Mouse (Mus musculus): Measurements from ENCODE around the gene Rabep2. TPM values are rescaled to one million over a fixed set of nuclear protein-coding genes. Genes with fewer than 3 reads are reported as not detected.

Gene Rabep2
- polyA plus RNA-seq, 1 experiment from 2014 or later, result 31.1 TPM

DNA sequence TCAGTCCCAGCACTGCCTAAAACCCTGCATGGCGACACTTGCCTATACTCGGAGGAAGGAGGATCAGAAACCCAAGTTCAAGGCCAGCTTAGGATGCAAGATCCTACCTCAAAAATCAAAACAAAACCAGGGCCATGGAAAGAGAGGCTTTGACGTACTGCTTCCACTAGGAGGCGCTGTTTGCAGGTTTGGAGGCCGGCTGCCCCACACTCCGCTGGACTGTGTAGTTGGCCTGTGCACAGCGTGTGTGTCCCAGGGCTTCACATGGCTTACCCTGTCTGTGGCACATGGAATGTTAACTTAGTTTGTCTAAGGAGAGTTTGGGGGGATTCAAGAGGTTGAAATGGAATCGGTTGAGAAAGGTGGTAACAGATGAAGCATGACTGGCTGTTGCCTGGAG is 8.3 kb downstream of the Rabep2 start:
- H3K4me1 ChIP-seq, result no peaks in the 10 kb centered on the region
- H3K4me2 ChIP-seq (replicated peaks), result no peak overlapping the region
- no peak overlapping the region for H3K9ac ChIP-seq
- no peaks in the 10 kb centered on the region for H3K9me3 ChIP-seq (replicated peaks)
- H3K27ac ChIP-seq, result no peak overlapping the region
- ATAC-seq (ENCODE audit: low FRiP score), result no peak
- peaks cover 10% of the 10 kb centered on the region for H3K36me3 ChIP-seq
- 20% methylated on average over 8 of the region's 8 CpGs for WGBS
- no peak overlapping the region for H3K4me3 ChIP-seq
- H3K27me3 ChIP-seq, result no peaks in the 10 kb centered on the region

GRCm38 (mm10) chr7:126440134-126440533 is 11.6 kb downstream of the Rabep2 start:
- Histone ChIP-seq H3K9ac (no peak overlapping the region), H3K4me2 (replicated peaks) (no peak overlapping the region), H3K9me3 (replicated peaks) (no peaks in the 10 kb centered on the region), H3K27me3 (no peaks in the 10 kb centered on the region), H3K4me1 (no peaks in the 10 kb centered on the region), H3K36me3 (peaks cover 22% of the 10 kb centered on the region), H3K27ac (no peak overlapping the region), H3K4me3 (no peak overlapping the region)
- no peak for ATAC-seq (ENCODE audit: low FRiP score)
- WGBS, result 86% methylated on average over 9 of the region's 9 CpGs

DNA sequence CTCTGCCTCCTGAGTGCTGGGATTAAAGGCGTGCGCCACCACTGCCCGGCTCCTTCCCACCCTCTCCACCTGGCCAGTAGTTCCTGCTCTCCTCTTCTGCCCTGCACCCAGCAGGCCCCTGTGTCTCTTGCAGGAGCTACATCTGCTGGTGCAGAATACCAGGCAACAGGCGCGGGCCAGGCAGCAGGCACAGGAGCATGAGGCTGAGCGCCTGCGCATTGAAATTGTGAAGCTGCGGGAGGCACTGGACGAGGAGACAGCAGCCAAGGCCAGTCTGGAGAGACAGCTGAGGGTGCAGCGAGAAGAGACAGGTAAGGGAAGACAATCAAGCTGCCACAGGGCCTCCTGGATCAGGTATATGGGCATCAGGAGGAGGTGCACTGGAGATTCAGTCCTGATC is 15.4 kb downstream of the Rabep2 start:
- H3K4me2 ChIP-seq (replicated peaks), result no peak overlapping the region
- H3K4me1 ChIP-seq, result no peaks in the 10 kb centered on the region
- no peak overlapping the region for H3K9ac ChIP-seq
- H3K27me3 ChIP-seq, result no peaks in the 10 kb centered on the region
- no peaks in the 10 kb centered on the region for H3K9me3 ChIP-seq (replicated peaks)
- no peak for ATAC-seq (ENCODE audit: low FRiP score)
- peaks cover 47% of the 10 kb centered on the region for H3K36me3 ChIP-seq
- H3K4me3 ChIP-seq, result no peak overlapping the region
- 89% methylated on average over 10 of the region's 10 CpGs for WGBS
- no peak overlapping the region for H3K27ac ChIP-seq

GRCm38 (mm10) chr7:126444536-126444935 is 16.0 kb downstream of the Rabep2 start:
- WGBS, result 92% methylated on average over 9 of the region's 9 CpGs
- H3K9ac ChIP-seq, result no peak overlapping the region
- no peak overlapping the region for H3K4me2 ChIP-seq (replicated peaks)
- no peaks in the 10 kb centered on the region for H3K27me3 ChIP-seq
- H3K36me3 ChIP-seq, result peaks cover 47% of the 10 kb centered on the region
- H3K27ac ChIP-seq, result no peak overlapping the region
- H3K4me1 ChIP-seq, result no peaks in the 10 kb centered on the region
- H3K4me3 ChIP-seq, result no peak overlapping the region
- no peak for ATAC-seq (ENCODE audit: low FRiP score)
- H3K9me3 ChIP-seq (replicated peaks), result no peaks in the 10 kb centered on the region

DNA sequence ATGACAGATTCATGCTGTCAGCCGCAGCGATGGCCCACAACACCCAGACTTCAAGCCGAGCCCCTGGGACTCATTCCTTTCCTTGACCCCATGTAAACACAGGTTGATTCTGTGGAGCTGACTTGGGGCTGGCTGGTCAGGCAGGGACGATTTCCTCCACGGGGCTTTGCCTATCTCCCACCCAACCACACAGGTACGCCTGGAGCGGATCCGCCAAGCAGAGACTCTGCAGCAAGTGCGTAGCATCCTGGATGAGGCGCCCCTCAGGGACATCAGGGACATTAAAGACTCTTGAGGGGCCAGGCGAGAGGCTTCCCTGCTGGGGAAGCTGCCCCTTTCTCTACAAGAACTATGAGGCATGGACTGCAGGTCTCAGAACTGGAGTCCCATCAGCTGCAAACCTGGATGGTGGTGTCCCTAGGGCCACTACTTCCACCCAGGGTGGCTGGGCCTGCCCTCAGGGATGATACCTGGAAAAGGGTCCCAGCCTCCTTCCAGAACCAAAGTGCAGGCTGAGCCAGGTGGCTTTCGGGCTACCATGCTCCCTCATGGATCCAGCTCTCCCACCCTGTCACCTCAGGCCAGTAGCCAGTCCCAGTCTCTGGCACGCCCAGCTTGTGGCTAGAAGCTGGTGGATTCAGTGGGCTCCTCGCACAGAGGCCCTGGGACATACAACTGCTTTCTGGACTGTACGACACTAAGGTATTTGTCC is 16.7 kb downstream of the Rabep2 start:
- H3K27me3 ChIP-seq, result no peaks in the 10 kb centered on the region
- H3K4me3 ChIP-seq, result no peak overlapping the region
- H3K36me3 ChIP-seq, result peaks cover 47% of the 10 kb centered on the region
- ATAC-seq (ENCODE audit: low FRiP score), result no peak
- no peak overlapping the region for H3K27ac ChIP-seq
- H3K9ac ChIP-seq, result no peak overlapping the region
- H3K4me2 ChIP-seq (replicated peaks), result no peak overlapping the region
- WGBS, result 88% methylated on average over 15 of the region's 15 CpGs
- no peaks in the 10 kb centered on the region for H3K9me3 ChIP-seq (replicated peaks)
- no peaks in the 10 kb centered on the region for H3K4me1 ChIP-seq

DNA sequence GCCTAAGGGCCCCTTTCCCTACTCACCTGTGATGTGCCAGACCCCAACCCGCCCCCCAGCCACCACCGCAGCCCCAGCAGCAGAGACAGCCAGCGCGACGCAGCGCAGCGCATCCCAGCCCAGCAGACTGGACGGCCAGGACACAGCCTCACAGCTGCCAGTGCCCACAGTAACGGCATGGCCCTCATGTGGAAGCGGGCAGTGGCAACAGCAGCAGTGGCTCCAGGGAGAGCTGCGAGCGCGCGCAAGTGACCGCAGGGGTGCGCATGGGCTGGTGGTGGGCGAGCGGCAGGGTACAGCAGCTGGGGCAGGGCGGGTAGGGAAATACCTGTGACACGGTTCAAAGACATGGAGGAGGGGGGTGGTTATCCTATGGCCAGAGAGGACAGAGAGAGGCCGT is 17.7 kb downstream of the Rabep2 start:
- no peaks in the 10 kb centered on the region for H3K27me3 ChIP-seq
- H3K36me3 ChIP-seq, result peaks cover 47% of the 10 kb centered on the region
- no peak overlapping the region for H3K27ac ChIP-seq
- no peaks in the 10 kb centered on the region for H3K9me3 ChIP-seq (replicated peaks)
- no peaks in the 10 kb centered on the region for H3K4me1 ChIP-seq
- no peak overlapping the region for H3K4me3 ChIP-seq
- 0 out of 2 replicates have a peak overlapping the region, but pooled peaks have one; percentile 8 for H3K9ac ChIP-seq
- no peak overlapping the region for H3K4me2 ChIP-seq (replicated peaks)
- no peak for ATAC-seq (ENCODE audit: low FRiP score)
- 95% methylated on average over 21 of the region's 21 CpGs for WGBS

DNA sequence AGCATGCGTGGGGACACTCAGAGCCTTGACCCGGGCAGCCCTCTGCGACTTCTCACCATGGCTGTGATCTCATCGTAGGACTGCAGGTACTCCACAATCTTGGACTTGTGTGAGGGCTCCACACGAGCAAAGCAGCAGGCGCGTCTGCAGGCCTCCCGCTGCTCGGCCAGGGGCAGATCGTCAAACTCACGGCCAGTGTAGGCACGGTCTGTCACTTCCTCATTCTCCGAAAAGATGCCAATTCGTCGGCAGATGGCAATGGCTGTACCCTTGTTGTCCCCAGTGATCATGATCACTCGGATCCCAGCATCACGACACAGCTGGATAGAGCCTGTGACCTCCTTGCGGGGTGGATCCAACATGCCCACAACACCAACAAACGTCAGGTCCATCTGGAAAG is 19.9 kb downstream of the Rabep2 start:
- ATAC-seq (ENCODE audit: low FRiP score), result no peak
- no peak overlapping the region for H3K27ac ChIP-seq
- no peaks in the 10 kb centered on the region for H3K9me3 ChIP-seq (replicated peaks)
- H3K4me2 ChIP-seq (replicated peaks), result no peak overlapping the region
- H3K27me3 ChIP-seq, result no peaks in the 10 kb centered on the region
- no peak overlapping the region for H3K4me3 ChIP-seq
- H3K36me3 ChIP-seq, result peaks cover 37% of the 10 kb centered on the region
- no peak overlapping the region for H3K9ac ChIP-seq
- H3K4me1 ChIP-seq, result no peaks in the 10 kb centered on the region
- WGBS, result 92% methylated on average over 19 of the region's 19 CpGs

DNA sequence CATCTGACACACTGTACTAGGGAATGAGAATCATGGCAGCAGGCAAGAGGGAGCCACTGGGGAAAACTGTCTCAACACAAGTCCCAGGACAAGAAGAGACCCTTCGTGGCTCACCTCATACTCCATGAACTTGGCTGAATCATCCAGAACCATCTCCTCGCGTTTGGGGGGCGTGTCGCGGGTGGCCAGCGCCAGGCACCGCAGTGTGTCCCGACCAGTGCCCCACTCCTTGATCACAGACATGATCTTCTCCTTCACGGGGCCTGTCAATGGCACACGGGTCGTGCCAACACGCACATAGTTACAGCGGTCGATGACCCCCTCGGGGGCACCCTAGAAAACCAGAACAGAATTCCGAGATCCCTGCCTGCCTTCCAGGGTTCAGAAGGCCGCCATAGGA is 21.4 kb downstream of the Rabep2 start:
- ATAC-seq (ENCODE audit: low FRiP score), result no peak
- H3K4me2 ChIP-seq (replicated peaks), result no peak overlapping the region
- H3K27ac ChIP-seq, result no peak overlapping the region
- no peaks in the 10 kb centered on the region for H3K4me1 ChIP-seq
- H3K9me3 ChIP-seq (replicated peaks), result no peaks in the 10 kb centered on the region
- H3K27me3 ChIP-seq, result no peaks in the 10 kb centered on the region
- WGBS, result 89% methylated on average over 18 of the region's 18 CpGs
- no peak overlapping the region for H3K9ac ChIP-seq
- peaks cover 26% of the 10 kb centered on the region for H3K36me3 ChIP-seq
- no peak overlapping the region for H3K4me3 ChIP-seq

GRCm38 (mm10) chr7:126450641-126451040 is 22.1 kb downstream of the Rabep2 start:
- Histone ChIP-seq H3K4me3 (no peak overlapping the region), H3K4me2 (replicated peaks) (no peak overlapping the region), H3K9ac (no peak overlapping the region), H3K4me1 (no peaks in the 10 kb centered on the region), H3K27ac (no peak overlapping the region), H3K9me3 (replicated peaks) (no peaks in the 10 kb centered on the region), H3K27me3 (no peaks in the 10 kb centered on the region), H3K36me3 (peaks cover 19% of the 10 kb centered on the region)
- WGBS, result 92% methylated on average over 6 of the region's 6 CpGs
- no peak for ATAC-seq (ENCODE audit: low FRiP score)

DNA sequence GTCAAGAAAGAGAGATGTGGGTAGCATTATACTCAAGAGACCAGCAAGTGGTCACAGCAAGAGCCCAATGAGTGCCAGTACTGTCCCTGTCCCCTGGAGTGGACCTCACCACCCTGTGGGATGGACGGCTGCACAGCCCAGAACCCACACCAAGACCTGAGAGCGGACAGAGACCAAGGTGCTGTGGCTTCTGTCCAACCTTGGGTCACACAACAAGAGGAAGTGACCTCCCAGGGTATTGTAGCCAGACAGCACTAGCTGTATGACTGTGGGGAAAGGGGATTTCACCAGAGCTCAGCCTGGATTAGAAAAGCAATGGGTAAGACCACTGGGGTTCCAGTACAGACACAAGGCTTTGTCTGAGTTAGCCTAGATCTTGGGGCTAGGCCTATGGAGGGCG is 23.7 kb downstream of the Rabep2 start:
- no peak overlapping the region for H3K4me2 ChIP-seq (replicated peaks)
- H3K27ac ChIP-seq, result no peak overlapping the region
- no peak for ATAC-seq (ENCODE audit: low FRiP score)
- no peak overlapping the region for H3K4me3 ChIP-seq
- H3K9ac ChIP-seq, result no peak overlapping the region
- H3K36me3 ChIP-seq, result peaks cover 6% of the 10 kb centered on the region; the same call in 1 of the 2 replicates
- WGBS, result 91% methylated on average over 3 of the region's 3 CpGs
- no peaks in the 10 kb centered on the region for H3K9me3 ChIP-seq (replicated peaks)
- H3K4me1 ChIP-seq, result no peaks in the 10 kb centered on the region
- H3K27me3 ChIP-seq, result no peaks in the 10 kb centered on the region

GRCm38 (mm10) chr7:126453861-126454260 is 25.3 kb downstream of the Rabep2 start:
- Histone ChIP-seq H3K4me3 (no peak overlapping the region), H3K9ac (no peak overlapping the region), H3K27ac (no peak overlapping the region), H3K27me3 (no peaks in the 10 kb centered on the region), H3K36me3 (peaks cover under 1% of the 10 kb centered on the region; the same call in 1 of the 2 replicates), H3K4me1 (no peaks in the 10 kb centered on the region), H3K4me2 (replicated peaks) (no peak overlapping the region), H3K9me3 (replicated peaks) (no peaks in the 10 kb centered on the region)
- no peak for ATAC-seq (ENCODE audit: low FRiP score)
- WGBS, result 80% methylated on average over 7 of the region's 7 CpGs

GRCm38 (mm10) chr7:126455242-126455641 is 26.7 kb downstream of the Rabep2 start:
- H3K27ac ChIP-seq, result no peak overlapping the region
- H3K4me2 ChIP-seq (replicated peaks), result no peak overlapping the region
- no peak overlapping the region for H3K9ac ChIP-seq
- H3K27me3 ChIP-seq, result no peaks in the 10 kb centered on the region
- no peaks in the 10 kb centered on the region for H3K4me1 ChIP-seq
- H3K9me3 ChIP-seq (replicated peaks), result no peaks in the 10 kb centered on the region
- ATAC-seq (ENCODE audit: low FRiP score), result no peak
- WGBS, result 80% methylated on average over 2 of the region's 2 CpGs
- H3K4me3 ChIP-seq, result no peak overlapping the region
- no peaks in the 10 kb centered on the region for H3K36me3 ChIP-seq
